Mouse (Mus musculus) urinary bladder, postnatal 10 days (tissue): Measurements from ENCODE around the gene Mapkap1.
"Not testable (repeated sequence)": the region's sequence is repeated elsewhere in the genome, so short reads cannot be mapped to it uniquely, and the experiment has no call there.

Experiments used
- DNase-seq: peaks from one replicate; pipeline ENCODE4 v3.0.0; 2022; ENCODE audit warnings: low spot score

Mapkap1 gene

DNA sequence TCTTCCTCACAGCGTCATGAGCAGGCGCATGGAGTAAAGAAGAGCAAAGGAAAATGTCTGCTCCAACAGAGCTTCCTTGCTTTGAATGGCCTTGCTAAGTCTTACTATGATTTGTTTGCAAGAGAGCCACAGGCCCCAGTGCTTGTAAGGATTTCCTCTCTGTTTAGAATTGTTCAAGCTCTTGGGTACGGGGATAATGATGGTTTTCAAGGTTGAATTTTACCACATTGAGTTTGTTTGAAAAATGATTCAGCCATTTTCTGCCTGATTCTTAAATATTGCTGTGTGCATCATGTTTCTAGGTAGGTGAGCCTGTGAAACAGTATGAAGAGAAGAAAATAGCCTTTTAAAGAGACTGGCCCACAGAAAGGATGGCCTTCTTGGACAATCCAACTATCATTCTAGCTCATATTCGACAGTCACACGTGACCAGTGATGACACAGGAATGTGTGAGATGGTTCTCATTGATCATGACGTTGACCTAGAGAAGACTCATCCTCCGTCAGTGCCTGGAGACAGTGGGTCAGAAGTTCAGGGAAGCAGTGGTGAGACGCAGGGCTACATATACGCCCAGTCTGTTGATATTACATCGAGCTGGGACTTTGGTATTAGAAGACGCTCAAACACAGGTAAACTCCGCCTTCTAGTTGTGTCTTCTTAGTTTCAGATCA lies 25.3 kb downstream of the Mapkap1 start:
- no peak for DNase-seq

DNA sequence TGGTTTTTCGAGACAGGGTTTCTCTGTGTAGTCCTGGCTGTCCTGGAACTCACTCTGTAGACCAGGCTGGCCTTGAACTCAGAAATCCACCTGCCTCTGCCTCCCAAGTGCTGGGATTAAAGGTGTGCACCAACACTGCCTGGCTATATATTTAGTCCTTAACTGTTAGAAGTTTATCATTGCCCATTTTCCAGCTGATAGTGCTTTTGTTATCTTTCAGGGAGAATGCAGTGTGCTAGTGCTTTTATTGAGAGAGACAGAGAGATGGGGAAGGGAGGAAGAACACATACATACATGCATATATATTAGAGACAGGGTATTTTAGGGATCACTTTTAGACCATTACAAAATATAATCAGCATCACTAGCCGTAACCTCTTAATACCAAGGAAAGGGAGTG lies 26.3 kb downstream of the Mapkap1 start:
- not testable (repeated sequence) for DNase-seq

DNA sequence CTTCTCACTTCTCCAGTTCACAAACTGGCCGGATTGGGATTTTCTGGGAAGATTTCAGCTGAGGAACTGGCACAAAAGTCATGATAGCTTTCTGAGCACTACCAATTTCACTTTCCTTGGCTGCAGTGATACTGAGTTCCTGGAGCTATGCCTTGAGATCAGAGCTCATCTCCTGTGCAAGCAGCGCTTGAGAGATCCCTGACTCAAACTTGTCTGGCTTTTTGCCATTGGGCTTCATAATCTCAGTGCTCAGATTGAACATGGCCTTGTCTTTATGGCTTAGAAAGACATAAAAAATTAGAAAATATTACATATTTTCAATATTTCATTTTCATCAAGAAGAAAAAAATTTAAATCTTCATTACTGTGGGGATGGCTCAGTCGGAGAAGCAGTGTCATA lies 29.8 kb downstream of the Mapkap1 start:
- no peak for DNase-seq

DNA sequence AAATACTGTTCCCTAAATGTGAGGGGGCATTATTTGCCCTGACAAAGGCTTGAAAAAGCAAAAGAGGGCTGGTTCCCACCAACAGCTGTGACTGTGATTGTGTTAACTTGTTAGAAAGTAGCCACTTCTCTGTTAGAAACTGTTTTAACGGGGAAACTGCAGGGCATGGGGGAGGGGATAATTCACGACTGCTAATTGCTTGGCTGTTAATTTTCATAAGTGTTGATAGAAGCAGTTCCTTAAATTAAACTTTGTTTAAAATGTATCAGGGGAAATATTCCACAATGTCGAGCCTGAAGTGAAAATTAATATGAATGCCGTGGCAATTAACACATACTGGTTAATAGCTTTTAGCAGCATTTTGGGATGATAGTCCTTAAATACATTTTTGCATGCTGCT lies 42.2 kb downstream of the Mapkap1 start:
- DNase-seq: no peak

DNA sequence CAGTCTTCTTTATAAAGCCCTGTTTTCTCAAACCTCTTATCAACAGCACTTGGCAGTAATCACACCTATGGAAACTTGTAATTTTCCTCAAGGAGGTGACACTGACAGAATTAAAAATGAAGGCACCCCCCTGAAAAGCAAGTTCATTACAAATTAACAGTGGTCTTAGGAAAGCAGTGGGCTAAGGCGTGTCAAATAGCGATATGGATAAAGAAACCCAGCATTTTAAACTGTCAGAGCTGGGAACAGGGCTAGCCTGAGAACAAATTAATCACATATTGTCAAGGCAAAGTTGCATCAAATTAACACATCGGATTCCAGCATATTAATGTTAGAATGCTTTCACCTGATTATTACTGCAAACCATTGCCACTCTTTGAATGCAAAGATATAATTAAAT lies 55.9 kb downstream of the Mapkap1 start:
- DNase-seq: no peak

DNA sequence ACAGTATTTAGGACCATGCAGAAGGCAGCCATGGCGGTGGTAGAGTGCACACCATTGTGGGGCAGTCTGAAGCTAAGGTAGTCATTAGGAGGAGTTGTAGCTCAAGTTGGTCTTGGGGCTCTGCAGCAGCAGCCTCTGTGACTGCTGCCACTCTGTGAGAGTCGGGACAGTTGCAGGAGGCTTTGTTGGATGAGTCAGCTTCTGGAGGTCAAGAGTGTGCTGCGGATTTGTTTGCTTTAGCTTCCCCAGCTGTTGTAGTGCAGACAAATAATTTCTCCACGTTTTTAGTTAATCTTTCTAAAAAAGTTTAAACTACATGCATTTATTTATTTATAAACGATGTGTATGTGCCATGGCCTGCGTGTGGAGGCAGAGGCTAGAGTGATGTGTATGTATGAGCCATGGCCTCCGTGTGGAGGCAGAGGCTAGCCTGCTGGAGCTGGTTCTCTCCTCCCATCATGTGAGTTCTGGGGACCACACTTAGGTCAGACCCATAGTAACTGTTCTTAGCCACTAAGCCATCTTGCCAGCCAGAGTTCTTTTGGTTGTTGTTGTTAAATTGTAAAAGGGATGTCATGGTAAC lies 62.1 kb downstream of the Mapkap1 start:
- DNase-seq: no peak

DNA sequence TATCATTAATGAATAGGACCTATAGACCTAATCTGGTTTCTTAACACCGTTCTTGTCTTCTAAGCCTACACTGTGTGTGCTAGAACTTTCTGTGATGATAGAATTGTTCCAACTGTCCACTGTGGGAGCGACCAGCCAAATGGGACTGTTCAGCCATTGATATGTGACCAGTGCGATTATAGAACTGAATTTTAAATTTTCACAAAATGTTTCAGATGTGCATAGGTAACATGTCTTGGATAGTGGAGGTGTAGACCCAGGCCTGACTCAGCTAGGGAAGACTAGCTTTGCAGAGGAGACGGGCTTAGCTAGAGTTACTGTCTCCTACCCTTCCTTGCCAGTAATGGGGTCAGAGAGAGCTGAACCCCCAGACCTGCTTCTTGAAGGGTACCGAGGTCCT lies 62.8 kb downstream of the Mapkap1 start:
- no peak for DNase-seq

DNA sequence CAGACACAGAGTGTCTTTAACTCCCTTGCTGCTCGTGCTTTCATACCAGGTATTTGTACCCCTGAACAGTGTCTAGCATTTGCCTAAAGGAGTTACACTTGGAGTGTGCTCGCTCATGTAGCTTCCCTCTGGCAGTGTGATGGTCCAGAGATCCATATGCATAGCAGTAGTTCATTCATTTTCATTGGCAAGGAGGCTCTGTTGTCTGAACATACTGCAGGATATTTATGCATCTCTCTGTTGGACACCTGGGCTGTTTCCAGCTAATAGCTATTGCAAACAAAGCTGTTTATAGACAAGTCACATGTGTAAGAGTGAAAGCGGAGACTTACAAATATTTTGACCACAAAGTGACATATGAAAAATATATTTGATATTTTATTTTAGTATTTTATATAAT lies 67.2 kb downstream of the Mapkap1 start:
- DNase-seq: no peak

DNA sequence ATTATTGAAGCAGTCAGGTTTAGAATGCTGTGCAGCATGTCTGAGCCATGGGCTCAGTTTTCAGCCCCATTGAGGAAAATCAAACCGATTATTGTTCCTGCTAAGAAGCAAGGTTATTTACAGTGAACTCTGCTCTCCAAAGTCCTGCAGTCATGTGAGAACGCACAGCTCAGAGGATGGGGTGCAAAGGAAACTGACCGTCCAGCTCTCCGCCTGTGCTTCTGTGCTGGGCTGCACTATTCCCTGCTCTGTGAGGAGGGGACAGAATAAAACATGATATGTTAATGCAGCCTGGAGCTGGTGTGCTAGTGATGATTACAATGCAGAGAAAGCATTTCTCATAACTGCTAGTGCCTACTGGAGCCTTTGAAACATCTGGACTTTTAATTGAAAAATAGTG lies 74.8 kb downstream of the Mapkap1 start:
- DNase-seq: no peak

DNA sequence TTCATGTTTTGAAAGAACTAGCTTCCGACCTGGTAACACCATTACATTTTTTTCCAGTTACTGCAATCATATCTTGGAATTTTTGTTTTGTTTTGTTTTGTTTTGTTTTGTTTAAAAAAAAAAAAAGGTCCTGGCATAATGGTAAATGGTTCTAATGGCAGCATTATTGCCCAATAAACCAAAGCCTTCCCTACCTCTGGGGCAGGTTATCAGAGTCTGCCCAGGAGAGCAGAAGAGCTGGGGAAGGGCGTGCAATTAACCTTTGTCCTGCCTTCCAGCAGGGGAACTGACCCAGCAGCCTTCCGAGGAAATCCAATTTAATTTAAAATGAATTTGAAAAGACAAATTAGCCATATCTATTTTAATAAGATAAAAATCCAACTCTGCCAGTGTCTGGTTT lies 75.5 kb downstream of the Mapkap1 start:
- DNase-seq: no peak

DNA sequence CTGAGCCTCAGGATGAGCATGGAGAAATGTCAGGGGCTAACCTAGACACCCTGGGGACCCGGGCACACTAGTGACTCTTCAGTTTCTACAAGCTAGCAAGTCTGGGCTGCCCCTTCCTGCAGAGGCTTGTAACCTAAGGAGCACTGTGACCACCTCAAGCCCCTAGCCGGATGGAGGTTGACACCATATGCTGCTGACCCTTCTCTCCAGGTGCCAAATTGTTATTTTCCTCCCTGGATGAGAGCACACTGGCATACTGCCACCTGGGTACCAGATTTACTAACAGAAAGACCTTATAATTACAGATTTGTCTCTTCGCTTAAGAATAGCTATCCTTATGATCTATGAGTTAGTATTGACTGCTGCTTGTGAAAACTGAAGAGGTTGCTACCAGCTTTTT lies 76.0 kb downstream of the Mapkap1 start:
- DNase-seq: no peak

DNA sequence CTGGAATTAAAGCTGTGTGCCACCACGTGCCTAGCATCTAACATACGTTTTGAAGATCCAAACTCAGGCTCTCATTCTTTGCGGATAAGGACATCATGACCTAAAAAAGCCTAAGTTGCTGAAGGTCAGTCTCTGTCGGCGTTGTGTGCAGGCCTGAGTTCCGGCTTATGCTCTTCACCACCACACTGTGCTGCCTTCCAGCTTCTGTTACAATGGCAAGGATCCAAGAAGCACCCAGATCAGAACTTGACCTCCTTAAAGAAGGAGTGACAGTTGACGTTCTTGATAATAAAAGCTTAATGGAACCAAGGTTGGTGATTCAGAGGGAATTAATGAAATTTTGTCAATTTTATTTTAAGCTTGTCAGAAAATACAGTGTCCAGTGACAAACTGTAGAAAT lies 80.7 kb downstream of the Mapkap1 start:
- no peak for DNase-seq

DNA sequence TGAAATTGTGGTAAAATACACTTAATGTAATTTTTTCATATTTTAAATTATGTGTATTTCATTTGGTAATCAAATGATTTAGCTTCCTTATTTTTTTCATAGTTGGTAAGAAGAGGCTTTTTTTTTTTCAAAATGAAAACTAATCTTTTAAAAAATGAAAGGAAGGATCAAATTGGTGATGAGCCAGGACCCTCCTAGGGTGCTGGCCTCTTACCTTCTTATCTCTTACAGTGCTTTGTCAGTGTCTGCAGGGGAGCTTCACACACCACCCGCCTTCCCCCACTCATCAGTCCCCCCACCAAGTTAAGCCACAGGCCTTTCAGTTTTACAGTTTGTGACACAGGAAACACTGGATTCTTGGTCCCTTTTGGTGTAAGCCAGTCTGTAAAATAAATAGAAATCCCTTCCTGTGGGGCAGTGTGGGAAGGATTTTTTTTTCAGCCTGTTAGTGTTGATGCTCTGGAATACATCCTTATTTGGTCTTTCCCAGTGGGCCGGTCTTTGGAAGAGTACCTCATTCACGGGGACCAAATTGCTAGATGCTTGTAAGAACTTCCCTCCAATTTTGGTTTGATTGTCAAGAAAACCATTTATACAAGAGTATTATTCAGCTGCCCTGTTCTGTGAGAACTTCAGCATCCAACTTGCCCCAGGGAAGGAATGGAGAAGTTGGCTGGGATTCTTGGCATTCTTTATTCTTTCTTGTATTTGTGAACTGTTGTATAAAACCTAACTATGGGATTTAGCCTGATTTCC lies 97.6 kb downstream of the Mapkap1 start:
- no peak for DNase-seq

DNA sequence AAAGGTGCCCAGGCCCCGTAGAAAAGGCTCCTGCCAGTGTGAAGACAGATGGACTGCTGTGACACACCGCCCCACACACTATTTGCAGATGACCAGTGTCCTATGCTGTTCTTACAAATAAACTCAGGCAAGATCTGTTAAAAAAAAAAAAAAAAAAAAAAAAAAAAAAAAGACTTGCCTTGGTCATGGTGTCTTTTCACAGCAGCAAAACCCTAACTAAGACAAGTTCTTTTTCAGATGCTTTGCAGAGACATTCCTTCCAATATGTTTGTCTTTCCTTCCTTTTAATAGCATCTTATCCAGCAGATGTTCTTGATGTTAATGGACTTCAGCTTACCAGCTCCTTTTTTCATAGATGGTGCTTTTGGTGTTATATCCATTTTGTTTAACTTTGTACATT lies 99.6 kb downstream of the Mapkap1 start:
- not testable (repeated sequence) for DNase-seq

DNA sequence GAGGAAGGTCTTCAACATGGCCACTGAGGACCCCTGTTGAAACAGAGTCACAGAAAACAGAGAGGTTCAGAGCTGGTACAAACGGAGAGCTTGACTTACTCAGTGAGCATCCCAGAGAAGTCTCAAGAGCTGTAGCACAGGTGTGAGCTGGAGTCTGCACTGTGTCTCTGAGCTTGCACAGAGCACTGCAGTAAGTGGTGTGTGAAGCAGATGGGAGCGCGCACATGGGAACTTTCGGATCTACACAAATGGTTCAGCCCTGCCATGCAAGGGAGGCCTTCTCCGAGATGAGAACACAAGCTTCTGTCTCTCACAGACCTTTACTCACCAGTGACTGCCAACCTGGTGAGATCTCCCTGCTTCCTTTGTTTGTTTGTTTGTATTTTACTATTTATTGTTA lies 103.3 kb downstream of the Mapkap1 start:
- no peak for DNase-seq

DNA sequence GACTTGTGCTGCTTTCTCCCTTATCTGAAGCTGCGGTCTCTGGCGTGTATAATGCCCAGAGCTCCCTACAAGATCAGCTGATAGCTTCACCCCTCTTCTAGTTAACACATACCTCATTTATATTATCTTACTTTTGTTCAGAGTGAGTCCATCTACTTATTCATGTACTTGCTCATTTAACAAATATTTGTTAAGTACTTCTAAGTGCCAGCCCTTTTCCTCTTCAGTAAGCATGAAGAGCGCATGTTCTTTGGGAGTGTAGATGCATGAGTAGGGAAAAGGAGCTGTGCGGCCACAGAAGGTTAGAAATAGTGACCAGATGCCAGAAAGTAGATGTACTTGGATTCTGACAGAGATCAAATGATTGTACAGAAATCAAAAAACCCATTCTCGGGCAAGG lies 108.7 kb downstream of the Mapkap1 start:
- DNase-seq: no peak

DNA sequence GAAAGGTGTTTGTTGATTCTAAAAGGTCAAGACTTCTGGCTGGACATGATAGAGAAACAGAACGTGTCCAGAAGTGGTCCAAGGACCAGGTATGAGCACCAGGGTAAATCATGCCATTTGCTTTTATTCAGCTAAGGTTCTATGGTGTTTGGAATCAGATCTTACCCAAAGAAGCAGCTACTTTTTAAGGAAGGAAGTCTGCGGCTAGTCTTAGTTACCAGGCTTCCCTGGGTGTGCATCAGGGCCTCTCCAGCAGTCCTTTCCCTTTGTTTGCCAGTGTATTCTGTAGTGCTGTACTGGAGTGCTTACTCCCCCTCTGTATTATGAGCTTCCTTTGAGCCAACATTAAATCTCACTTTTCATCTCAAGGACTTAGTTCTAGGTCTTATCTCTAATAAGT lies 111.5 kb downstream of the Mapkap1 start:
- no peak for DNase-seq

DNA sequence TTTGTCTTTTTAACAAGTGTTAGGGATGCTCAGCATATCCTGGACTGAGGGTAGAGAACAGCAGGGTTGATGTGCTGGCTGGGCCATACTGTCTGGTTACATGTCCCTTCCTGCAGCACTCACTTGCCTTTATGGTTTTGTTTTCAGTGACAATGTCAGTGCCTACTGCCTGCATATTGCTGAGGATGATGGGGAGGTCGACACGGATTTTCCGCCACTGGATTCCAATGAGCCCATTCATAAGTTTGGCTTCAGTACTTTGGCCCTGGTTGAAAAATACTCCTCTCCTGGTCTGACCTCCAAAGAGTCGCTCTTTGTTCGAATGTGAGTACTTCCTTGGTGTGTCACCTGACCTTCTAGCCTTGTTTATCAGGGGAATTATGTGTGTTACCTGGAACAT lies 112.0 kb downstream of the Mapkap1 start:
- no peak for DNase-seq

DNA sequence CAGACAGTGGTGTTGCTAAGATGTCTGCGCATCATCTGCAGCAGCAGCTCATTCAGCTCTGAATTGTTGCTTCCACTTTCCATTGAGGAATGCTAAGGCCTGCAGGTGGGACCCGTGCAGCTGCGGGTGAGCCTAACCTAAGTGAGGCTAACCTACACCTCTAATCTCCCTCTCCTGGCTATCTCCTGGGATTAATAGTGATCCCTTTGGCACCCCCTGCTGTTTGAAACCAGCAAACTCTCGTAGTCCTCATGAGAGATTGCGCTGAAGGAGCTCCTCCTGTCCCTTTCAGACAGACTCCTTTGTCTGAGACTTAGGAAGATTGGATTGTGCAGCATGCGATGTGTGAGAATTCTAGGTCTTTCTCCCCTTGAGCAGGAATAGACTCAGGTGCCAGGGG lies 113.0 kb downstream of the Mapkap1 start:
- DNase-seq: no peak

DNA sequence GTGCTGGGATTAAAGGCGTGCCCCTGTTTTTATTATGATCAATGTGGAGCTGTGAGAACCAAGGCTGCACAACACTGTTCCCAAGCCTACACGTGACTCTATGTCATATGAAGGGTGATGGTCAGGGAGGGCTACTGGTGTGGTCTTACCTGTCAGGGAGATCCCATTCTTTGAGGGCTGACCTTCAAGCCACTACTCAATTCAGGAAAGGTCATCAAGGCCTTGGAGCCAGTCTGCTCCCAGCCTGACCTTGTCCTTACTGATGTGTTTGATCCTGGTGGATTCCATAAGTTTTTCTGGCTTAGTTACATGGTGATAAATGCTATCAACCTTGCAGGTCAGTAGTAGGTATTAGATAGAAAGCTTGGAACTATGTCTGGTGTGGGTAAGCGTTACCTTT lies 114.8 kb downstream of the Mapkap1 start:
- no peak for DNase-seq

DNA sequence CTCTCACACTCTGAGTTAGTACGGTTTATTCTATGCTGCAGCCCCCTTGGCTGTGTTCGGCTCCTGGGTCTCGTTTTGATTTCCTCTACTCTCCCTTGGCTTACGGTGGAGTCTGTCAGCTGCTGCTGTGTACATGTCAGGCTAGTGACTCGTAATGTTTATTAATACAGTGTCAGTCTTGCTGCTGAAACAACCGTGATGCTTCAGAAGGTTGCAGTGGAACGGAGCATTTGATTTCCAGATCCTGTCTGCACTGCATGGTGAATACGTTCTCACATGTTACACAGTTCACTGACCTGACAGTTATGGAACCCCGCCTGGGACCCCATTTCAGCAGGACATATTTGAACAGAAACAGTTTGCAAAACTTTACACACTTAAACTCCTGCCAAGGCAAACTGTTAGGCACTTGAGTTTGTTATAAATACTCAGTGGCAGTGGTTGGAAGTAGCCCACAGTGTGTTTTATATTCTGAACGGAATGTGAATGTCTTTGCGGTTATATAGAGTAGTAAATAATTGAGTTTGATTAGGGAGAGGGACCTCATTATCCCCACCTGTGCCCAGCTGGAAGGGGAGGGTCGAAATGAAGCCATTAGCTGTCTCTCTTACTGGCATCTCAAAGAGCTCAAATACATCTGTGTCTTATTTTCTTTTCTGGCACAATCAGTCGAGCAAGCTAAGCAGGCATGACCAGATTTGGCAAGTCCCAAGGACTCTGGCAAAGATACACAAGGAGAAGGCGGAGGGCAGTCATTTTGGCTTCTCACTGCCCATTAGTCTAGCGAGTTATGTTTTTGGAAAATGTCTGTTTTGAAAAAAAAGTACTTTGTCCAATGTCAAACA lies 120.2 kb downstream of the Mapkap1 start:
- no peak for DNase-seq

DNA sequence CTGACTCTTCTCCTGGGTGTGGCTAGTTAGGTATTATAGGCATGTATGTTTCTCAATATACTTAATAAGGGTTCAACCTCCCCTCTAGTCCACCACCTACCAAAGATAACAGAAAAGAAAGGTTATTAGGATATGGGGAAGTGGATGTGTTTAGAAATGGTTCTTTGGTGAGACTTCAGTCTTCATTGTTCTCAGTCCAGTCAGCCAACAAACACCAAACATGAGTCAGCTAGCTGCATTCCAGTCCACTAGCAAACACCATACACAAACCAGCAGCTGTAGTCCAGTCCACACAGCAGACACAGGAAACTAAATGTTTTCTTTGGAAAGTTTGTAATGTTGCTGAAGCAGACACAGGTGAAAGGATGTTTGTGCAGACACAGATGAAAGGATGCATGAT lies 121.9 kb downstream of the Mapkap1 start:
- DNase-seq: no peak

DNA sequence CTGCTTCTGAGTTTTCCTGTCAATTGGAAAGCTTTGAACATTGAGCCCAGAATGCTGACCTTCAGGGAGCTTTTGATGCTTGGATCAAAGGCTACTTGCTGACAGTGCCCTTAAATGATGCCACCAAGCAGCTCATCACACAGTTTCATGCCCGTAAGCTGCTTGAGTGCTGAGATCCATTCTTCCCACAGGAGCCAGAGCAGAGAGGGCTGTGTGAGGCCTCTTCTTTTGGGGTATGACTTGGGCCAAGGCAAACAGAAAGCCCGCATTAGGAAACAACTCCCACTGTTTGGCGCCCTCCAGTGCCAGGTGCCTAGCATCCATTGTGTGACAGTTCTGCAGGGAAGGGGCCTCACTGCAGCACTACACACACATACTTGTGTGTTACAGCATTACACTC lies 123.5 kb downstream of the Mapkap1 start:
- DNase-seq: no peak
